Mouse (Mus musculus): ENCODE results near the gene Slc44a3.
"Not testable (repeated sequence)": the region's sequence is repeated elsewhere in the genome, so short reads cannot be mapped to it uniquely, and the experiment has no call there.

Slc44a3 gene

DNA sequence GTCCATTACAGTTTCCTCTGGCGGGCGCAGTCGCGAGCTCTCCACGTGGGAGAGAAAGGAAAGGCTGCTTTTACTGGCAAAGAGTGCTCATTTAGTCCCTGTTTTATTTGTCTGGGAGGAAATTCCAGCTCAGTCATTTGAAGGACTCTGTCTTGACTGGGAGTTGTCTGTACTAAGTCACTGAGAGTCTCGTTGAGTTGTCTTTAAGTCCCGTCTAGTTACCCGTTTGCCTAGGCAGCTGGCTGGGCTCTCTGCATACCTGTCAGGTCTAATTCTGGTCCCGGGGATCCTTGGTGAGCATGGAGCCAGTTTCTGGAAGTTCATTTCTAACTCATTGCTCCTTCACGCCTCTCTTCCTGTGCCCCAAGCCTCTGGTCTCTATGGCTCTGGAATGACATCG is 20.5 kb upstream of the Slc44a3 start:
- no peak for ATAC-seq (ENCODE audit: low TSS enrichment)

DNA sequence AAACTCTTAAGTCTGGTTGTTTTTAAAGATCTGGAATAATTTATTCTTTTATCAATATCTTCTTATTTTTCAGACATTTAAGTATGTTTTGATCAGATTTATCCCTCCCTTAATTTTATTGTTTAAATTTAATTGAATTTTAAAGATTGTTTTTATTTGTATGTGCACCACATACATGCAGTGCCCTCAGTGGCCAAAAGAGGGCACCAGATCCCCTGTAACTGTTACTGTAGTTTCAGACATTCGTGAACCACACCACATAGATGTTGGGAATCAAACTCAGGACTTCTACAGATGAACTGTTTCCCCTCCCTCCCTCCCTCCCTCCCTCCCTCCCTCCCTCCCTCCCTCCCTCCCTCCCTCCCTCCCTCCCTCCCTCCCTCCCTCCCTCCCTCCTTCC is 18.2 kb upstream of the Slc44a3 start:
- no peak for ATAC-seq (ENCODE audit: low TSS enrichment)

- ATAC-seq (ENCODE audit: low TSS enrichment): peak; percentile 82
Observed at GRCm38 (mm10) chr3:121547851-121548624, 15.8 kb upstream of the Slc44a3 start.

GRCm38 (mm10) chr3:121540621-121541020 is 8.4 kb upstream of the Slc44a3 start:
- no peak for ATAC-seq (ENCODE audit: low TSS enrichment)

- peak; percentile 85 for ATAC-seq (ENCODE audit: low TSS enrichment)
Observed at GRCm38 (mm10) chr3:121539871-121540431, 7.7 kb upstream of the Slc44a3 start.

DNA sequence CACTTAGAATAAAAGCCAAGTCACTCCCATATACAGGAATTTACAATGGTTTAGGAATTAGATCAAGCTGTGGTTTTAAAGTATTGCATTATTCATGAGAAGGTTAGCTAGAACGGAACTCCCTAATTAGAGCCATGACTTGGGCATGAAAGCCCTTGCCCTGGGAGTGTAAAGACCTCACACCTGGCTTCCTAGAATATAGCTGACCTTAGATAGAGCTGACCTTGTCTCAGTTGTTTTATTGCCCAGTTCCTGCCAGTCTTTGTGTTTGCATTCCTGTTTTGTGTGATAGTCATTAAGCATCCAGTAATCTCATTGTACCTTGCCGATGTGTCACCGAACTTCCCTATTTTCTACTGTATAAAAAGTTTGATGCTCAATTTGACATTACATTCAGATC is 6.6 kb upstream of the Slc44a3 start:
- not testable (repeated sequence) for ATAC-seq (ENCODE audit: low TSS enrichment)

DNA sequence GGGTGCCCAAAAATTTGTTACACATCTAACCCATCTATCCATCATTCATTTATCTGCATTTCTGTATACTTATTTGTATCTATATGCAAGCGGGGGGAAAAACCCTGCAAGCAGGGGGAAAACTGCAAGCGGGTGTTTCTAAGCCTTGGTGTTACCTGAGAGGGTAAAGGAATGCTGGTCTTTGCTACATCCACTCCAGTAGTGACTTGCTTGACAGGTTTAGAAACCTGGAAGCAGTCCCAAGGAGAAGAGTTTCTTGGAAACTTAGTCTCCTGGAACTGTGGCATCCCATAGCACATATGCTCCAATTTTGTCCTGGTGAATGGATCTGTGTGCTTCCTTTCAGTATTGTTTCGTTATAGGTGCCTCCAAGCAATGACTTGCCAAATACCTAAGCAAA is 5.8 kb upstream of the Slc44a3 start:
- ATAC-seq (ENCODE audit: low TSS enrichment): no peak

- no peak for ATAC-seq (ENCODE audit: low TSS enrichment)
Observed at GRCm38 (mm10) chr3:121536803-121537202, 4.6 kb upstream of the Slc44a3 start.

GRCm38 (mm10) chr3:121535813-121536504 is 3.8 kb upstream of the Slc44a3 start:
- ATAC-seq (ENCODE audit: low TSS enrichment): peak; percentile 80

DNA sequence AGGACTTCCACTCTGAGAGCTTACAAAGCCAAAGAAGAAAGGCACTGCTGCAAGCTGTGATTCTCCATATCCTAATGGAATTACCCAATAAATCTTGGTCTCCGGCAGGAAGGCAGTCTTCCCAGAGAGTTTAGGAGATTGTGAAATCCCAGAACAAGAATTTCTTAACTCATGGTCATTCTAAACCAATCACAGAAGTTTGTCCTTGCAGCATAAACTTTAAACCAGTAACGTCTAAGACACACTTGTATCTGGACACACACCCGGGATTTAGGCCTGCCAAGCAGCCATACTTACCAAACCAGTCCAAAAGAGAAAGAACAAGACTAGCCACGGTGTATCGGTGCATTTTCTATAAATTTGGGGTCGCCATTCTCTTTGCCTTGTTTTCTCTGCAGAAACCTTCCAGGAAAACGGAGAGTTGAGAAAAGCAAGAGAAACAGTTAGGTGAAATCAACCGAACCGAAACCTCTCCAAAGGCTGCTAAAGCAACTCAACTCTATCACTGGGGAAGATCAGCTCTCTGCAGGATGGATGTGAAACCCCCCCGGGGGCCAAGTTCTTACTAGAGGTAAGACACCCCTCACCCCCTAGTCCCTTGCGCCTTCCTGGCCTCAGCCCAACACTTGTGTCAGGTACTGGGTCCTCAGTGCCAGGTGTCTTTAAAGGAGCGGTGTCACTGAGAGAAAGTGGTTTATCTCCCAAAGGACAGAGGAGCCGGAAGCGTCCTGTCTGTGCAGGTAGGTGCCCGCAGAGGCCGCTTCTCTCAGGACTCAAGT is 645 bp downstream of the Slc44a3 start:
- ATAC-seq (ENCODE audit: low TSS enrichment): no peak

- no peak for ATAC-seq (ENCODE audit: low TSS enrichment)
Observed at GRCm38 (mm10) chr3:121530546-121531258, 1.5 kb downstream of the Slc44a3 start.

- no peak for ATAC-seq (ENCODE audit: low TSS enrichment)
Observed at GRCm38 (mm10) chr3:121526096-121527093, 5.8 kb downstream of the Slc44a3 start.

DNA sequence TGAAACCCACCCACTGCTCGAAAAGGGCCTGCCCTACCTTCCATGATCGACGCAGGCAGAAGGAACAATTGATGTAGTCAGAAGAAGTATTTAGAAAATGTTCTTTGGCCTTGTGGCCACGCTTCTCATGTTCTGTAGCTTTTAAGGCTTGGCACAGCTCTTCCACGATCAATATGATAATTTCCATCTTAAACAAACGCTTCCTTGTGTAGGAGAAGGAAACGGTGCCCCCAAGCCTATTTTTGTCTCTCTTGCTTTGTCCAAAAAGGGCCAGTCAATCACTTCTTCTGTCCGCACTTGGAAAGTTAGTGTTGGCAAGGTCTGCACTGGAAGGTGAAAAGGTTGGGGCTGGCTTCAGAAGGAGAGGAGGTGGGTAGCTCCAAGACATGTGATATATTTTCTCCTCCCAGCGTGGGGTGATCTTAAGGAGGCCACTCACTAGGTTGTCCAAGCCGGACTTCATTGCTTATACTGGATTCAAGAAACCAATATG is 10.5 kb downstream of the Slc44a3 start:
- no peak for ATAC-seq (ENCODE audit: low TSS enrichment)

DNA sequence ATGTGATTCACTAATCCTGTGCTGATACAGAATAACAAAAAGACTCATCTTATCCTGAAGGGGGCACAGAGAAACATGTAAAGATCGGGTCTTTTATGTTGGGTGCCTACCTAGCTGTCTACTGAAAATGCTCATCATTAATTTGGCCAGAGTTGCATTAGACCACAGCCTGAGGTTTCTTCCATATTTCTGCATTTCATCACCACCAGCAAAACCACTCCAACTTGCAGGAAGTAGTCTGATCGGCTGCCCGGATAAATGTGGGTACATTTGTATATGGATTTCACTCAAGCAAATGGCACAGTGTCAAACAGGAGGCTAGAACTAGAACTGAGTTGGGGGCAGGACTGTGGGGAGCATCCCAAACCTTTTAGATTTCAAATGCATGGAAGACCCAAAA is 11.1 kb downstream of the Slc44a3 start:
- no peak for ATAC-seq (ENCODE audit: low TSS enrichment)

GRCm38 (mm10) chr3:121517030-121517429 is 15.2 kb downstream of the Slc44a3 start:
- no peak for ATAC-seq (ENCODE audit: low TSS enrichment)

DNA sequence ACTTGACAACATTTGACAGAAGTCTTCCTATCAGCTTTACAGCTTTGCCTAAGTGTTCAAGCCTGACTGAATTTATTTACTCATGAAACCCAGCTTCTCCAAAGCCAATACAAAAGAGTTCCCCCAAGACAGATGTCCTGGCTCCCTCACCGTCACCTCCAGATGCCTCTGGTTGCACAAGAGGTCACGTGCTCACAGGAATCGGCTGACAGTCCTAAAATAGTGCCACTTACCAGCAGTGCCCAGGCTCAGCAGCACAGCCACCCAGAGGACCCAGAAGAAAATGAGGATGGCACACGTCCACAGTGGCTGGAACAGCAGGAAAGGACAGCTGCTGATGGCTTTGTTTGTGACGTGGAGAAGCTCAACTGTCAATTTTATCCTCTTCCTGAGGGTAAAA is 23.1 kb downstream of the Slc44a3 start:
- ATAC-seq (ENCODE audit: low TSS enrichment): no peak

- ATAC-seq (ENCODE audit: low TSS enrichment): no peak
Observed at GRCm38 (mm10) chr3:121507678-121508077, 24.5 kb downstream of the Slc44a3 start.

- ATAC-seq (ENCODE audit: low TSS enrichment): no peak
Observed at GRCm38 (mm10) chr3:121506756-121507155, 25.4 kb downstream of the Slc44a3 start.

GRCm38 (mm10) chr3:121506175-121506574 is 26.0 kb downstream of the Slc44a3 start:
- no peak for ATAC-seq (ENCODE audit: low TSS enrichment)

DNA sequence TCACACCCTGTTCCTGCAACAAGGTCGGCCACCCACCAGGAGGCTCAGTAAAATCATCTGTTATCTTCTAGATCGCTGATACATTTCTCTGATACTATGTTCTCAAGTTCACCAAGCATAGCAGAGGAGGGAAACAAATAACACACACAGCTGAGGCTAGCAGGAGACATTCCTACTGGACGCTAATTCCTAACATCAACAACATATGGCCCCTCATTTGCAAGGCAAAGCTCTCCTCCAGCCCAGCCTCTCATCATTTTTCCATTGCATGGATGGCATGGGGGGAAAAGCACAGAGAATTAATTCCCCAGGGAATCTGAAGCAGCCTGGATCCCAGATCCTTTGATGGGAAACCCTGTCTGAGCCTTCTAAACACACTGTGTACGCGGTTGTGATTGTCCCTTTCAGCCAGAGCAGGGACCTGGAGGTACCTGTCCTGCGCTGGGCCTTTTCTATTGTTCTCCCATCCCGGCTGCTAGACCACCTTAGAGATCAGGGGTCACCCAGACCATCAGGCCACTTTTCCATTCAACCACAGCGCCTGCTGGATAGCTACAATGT is 27.2 kb downstream of the Slc44a3 start:
- no peak for ATAC-seq (ENCODE audit: low TSS enrichment)

Measured in frontal cortex, adult (tissue).